Mouse (Mus musculus) limb, embryonic 14.5 days (tissue): Measurements from ENCODE around the gene Capn12. TPM values are rescaled to one million over a fixed set of nuclear protein-coding genes. Genes with fewer than 3 reads are reported as not detected.

Source experiments
- ATAC-seq: fragments of 200-750 bp; cut with Nextera tagmentation; 2 replicates; pipeline ENCODE4 v1.8.0; 2017; ENCODE audit warnings: low read depth, moderate number of reproducible peaks, moderate TSS enrichment; ENCODE audit not compliant: low FRiP score
- DNase-seq: peaks from one replicate; pipeline ENCODE4 v3.0.0-alpha.2; 2015; ENCODE audit warnings: low spot score
- H3K27ac ChIP-seq: fragments of 300-500 bp; sonication (generic); replicated peaks from 2 replicates; pipeline ENCODE4 v1.5.1; 2014; ENCODE audit warnings: low read depth, mild to moderate bottlenecking, low read length, moderate library complexity, mixed read lengths
- H3K27me3 ChIP-seq: fragments of 300-500 bp; sonication (generic); 2 replicates; pipeline ENCODE4 v1.6.1; 2014; ENCODE audit warnings: low read length, mixed read lengths; ENCODE audit not compliant: control insufficient read depth, insufficient read depth
- H3K36me3 ChIP-seq: fragments of 300-500 bp; sonication (generic); 2 replicates; pipeline ENCODE4 v1.6.1; 2014; ENCODE audit warnings: mild to moderate bottlenecking, low read length, moderate library complexity, mixed read lengths; ENCODE audit not compliant: control insufficient read depth, insufficient read depth
- H3K4me1 ChIP-seq: fragments of 300-500 bp; sonication (generic); 2 replicates; pipeline ENCODE4 v1.6.1; 2014; ENCODE audit warnings: antibody characterized with exemption, low read length, mixed read lengths; ENCODE audit not compliant: control insufficient read depth, insufficient read depth
- H3K4me2 ChIP-seq: fragments of 300-500 bp; sonication (generic); replicated peaks from 2 replicates; pipeline ENCODE4 v1.6.1; 2014; ENCODE audit warnings: low read depth, mild to moderate bottlenecking, low read length, moderate library complexity; ENCODE audit not compliant: severe bottlenecking
- H3K4me3 ChIP-seq: fragments of 300-500 bp; sonication (generic); replicated peaks from 2 replicates; pipeline ENCODE4 v1.5.1; 2014; ENCODE audit warnings: low read length
- H3K9ac ChIP-seq: fragments of 300-500 bp; sonication (generic); 2 replicates; pipeline ENCODE4 v1.6.1; 2014; ENCODE audit warnings: mild to moderate bottlenecking, low read depth, low read length, moderate library complexity; ENCODE audit not compliant: severe bottlenecking
- H3K9me3 ChIP-seq: fragments of 300-500 bp; sonication (generic); 2 replicates; pipeline ENCODE4 v1.6.1; 2016; ENCODE audit warnings: low read length; ENCODE audit not compliant: control insufficient read depth
- POLR2A ChIP-seq: fragments of 200-500 bp; IDR thresholded peaks from 2 replicates; pipeline ENCODE4 v1.8.0; 2012; ENCODE audit warnings: inconsistent platforms, mild to moderate bottlenecking, moderate library complexity, borderline replicate concordance; ENCODE audit not compliant: insufficient read depth, insufficient read length; ENCODE audit errors: extremely low read depth
- WGBS: fragments of 180-500 bp; shearing (Covaris S2); extraction: QIAGEN DNeasy Blood & Tissue Kit; methylation state at CpG from one replicate; pipeline ENCODE4 v1.1.7; 2014; 5-methylcytosine and 5-hydroxymethylcytosine counted together
- polyA plus RNA-seq, 2 experiments: library from polyadenylated mRNA; depleted of rRNA in 1 of 2; stranded (reverse) in 1 of 2; unstranded in 1 of 2; fragments of >200 nt; fragmentation: Nextera tagmentation in 1 of 2; extraction: Ambion mirVana in 1 of 2; gene quantifications; 2 replicates each; pipeline versions ENCODE4 v1.2.1 to v1.2.3; 2012 to 2014

The Capn12 gene
- polyA plus RNA-seq, 2 experiments: 0.25 to 0.58 TPM

- Histone ChIP-seq H3K4me2 (no peak overlapping the region), H3K9ac (no peak overlapping the region), H3K4me1 (peaks cover 33% of the 10 kb centered on the region), H3K27me3 (no peaks in the 10 kb centered on the region), H3K4me3 (no peak overlapping the region), H3K27ac (no peak overlapping the region), H3K9me3 (no peaks in the 10 kb centered on the region), H3K36me3 (peaks cover 82% of the 10 kb centered on the region)
- ATAC-seq (no peak), DNase-seq (no peak)
- TF ChIP-seq POLR2A: no peak
These were observed 35.3 kb downstream of the Capn12 start for GRCm38 (mm10) chr7:28916491-28916890.

GRCm38 (mm10) chr7:28917503-28918426 is 36.5 kb downstream of the Capn12 start:
- 65% methylated on average over 10 of the region's 10 CpGs for WGBS
- Histone ChIP-seq H3K36me3 (peaks cover 74% of the 10 kb centered on the region), H3K4me2 (no peak overlapping the region), H3K4me3 (no peak overlapping the region), H3K9me3 (no peaks in the 10 kb centered on the region), H3K27ac (peak overlapping the region; percentile 52), H3K27me3 (no peaks in the 10 kb centered on the region), H3K4me1 (peaks cover 44% of the 10 kb centered on the region), H3K9ac (no peak overlapping the region)
- no peak for TF ChIP-seq POLR2A
- ATAC-seq (peak; percentile 51; the same call in 1 of the 2 replicates), DNase-seq (peak; percentile 50)

- Histone ChIP-seq H3K27ac (0 out of 2 replicates have a peak overlapping the region, but pooled peaks have one; percentile 52), H3K9me3 (no peaks in the 10 kb centered on the region), H3K36me3 (peaks cover 67% of the 10 kb centered on the region), H3K4me2 (no peak overlapping the region), H3K27me3 (no peaks in the 10 kb centered on the region), H3K9ac (no peak overlapping the region), H3K4me3 (no peak overlapping the region), H3K4me1 (peaks cover 52% of the 10 kb centered on the region)
- TF ChIP-seq POLR2A: no peak
- no peak for DNase-seq
- 85% methylated on average over 8 of the region's 8 CpGs for WGBS
- no peak for ATAC-seq
These were observed 37.3 kb downstream of the Capn12 start for GRCm38 (mm10) chr7:28918540-28918939.

GRCm38 (mm10) chr7:28919815-28920214 is 38.6 kb downstream of the Capn12 start:
- peaks cover 65% of the 10 kb centered on the region for H3K4me1 ChIP-seq
- ATAC-seq: peak; percentile 66
- H3K27me3 ChIP-seq: no peaks in the 10 kb centered on the region
- DNase-seq: peak; percentile 82
- no peaks in the 10 kb centered on the region for H3K9me3 ChIP-seq
- H3K9ac ChIP-seq: no peak overlapping the region
- no peak overlapping the region for H3K4me3 ChIP-seq
- H3K27ac ChIP-seq: peak overlapping the region; percentile 63; the same call in 1 of the 2 replicates
- H3K36me3 ChIP-seq: peaks cover 57% of the 10 kb centered on the region
- H3K4me2 ChIP-seq: no peak overlapping the region
- WGBS: 19% methylated on average over 6 of the region's 6 CpGs
- no peak for TF ChIP-seq POLR2A

- H3K4me1 ChIP-seq: peaks cover 73% of the 10 kb centered on the region
- TF ChIP-seq POLR2A: no peak
These were observed 40.0 kb downstream of the Capn12 start for GRCm38 (mm10) chr7:28921178-28921577.

More at GRCm38 (mm10) chr7:28921178-28921577, 40.0 kb downstream of the Capn12 start:
- no peak for DNase-seq
- ATAC-seq: no peak
- no peak overlapping the region for H3K4me3 ChIP-seq
- H3K27ac ChIP-seq: no peak overlapping the region
- 90% methylated on average over 3 of the region's 3 CpGs for WGBS
- no peak overlapping the region for H3K9ac ChIP-seq
- peaks cover 44% of the 10 kb centered on the region for H3K36me3 ChIP-seq
- H3K4me2 ChIP-seq: no peak overlapping the region
- H3K27me3 ChIP-seq: no peaks in the 10 kb centered on the region
- no peaks in the 10 kb centered on the region for H3K9me3 ChIP-seq
